Mouse (Mus musculus): ENCODE data around the gene Tubgcp2.

Tubgcp2 gene

DNA sequence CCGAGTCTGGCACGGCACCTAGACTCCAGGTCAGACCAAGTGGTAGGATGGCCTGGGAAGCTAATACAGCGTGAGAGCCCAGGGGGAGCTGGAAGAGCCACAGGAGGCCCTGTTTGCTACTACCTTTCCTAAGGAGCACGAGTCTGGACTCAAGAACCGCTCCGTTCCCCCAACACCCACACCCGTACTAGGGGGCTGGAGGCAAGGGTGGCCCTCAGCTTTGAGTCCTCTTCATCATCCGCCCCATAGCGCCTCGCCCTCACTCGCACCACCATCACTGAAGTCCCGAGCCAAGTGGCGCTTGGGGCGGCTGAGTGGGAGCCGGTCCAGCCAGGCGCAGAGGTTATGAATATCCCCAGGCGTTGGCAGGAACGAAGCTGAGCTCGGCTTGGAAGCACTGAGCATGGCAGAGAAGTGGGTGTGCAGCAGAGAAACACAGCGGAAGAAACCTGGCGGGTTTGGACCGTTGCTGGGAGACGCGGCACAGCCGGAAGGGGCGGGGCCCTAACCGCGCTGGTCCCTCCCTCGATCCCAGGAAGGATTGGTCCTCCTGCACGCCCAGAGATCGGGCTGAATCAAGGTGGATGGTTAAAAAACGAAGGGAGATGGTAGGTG is 58.1 kb downstream of the Tubgcp2 start, which contains the start of gene 6430531B16Rik:
Gene 6430531B16Rik (minus strand): TSS at position 478 of the 615 bp plus-strand sequence.
- DNase-seq: peak; percentile 77 to 82

DNA sequence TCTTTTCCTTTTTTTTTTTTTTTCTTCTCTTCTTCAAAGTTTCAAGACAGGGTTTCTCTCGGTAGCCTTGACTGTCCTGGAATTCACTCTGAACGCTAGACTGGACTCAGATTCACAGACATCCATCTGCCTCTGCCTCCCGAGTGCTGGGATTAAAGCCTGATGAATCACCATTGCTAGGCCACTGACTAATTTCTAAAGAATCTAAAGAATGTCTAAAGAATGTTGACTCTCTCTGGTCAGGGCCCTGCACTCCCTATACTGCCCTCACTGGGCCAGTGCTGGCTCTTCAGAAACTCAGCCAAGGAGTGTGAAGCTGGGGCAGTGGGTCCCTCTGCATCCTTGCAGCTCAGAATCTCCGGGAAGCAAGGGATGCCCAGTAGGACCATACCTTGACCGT is 61.0 kb downstream of the Tubgcp2 start:
- DNase-seq: no peak

DNA sequence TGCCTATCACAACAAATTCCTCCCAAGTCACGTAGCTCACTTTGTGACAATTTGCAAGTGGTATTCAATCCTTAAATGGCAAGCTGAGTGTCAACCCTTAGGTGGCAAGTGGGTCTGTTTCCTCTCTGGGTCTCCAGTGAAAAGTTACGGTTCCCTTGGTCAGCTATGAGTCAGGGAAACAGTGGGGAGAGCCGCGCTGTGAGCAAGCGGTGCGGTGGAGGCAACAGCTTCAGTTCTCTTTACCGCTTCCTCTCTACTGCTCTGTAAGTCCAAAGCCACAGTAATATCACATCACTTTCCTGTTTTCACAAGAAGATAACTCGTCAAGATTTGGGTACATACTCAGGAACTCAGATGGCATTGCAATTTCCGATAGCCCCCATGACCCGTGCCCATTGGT is 62.2 kb downstream of the Tubgcp2 start:
- no peak for DNase-seq

DNA sequence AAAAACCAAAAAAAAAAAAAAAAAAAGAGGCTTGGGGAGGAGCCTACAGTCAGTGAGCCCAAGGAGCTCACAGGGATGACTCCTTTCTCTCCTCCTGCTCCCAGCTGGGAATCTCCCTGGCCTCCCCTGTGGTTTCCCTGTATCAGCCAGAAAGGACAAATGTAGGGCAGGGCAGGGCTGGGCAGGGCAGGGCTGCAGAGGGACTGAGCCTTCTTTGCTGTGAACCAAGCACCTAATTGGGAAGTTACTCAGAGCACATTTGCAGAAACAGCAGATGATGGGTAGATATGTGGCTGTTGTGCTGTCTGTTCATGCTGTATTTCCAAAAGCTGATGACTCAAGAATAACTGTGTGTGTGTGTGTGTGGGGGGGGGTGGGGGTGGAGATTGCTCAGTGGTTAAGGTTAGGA is 63.5 kb downstream of the Tubgcp2 start:
- DNase-seq: no peak

DNA sequence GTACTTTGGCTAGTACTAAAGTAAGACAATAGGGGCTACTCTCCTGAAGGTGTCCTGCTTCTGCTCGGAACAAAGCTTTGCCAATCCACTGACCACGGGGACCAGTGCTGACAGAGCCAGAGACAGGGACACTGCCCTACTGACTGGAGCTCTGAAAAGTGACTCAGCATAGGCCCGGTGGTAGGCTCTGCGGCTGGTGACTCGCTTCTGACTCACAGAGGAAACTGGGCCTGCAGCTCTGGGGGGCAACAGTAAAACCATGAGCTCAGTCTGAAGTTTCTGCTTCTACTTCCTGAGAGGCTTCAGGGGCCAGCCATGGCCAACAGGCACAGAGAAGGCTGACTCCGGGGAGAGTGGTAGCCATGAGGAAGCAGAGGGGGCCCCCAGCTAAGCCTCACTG is 65.0 kb downstream of the Tubgcp2 start:
- no peak for DNase-seq

DNA sequence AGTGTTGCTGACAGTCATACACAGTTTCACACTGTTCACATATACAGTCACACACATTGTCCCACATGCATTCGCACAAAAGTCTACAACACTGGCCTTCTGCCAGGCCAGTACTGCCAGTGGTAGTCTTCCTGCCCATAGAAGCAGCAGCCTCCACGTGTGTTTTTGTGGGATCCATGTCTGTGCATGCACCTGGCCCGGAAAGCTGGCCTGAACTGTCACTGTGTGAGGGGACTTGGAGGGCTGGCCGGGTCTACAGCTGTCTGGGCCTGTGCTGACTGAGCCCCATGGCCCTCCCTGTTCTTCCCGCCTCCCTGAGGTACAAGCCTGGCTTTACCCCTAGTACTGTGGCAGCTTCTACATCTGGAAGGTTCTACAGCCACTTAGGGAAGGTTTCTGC is 65.5 kb downstream of the Tubgcp2 start:
- DNase-seq: no peak

DNA sequence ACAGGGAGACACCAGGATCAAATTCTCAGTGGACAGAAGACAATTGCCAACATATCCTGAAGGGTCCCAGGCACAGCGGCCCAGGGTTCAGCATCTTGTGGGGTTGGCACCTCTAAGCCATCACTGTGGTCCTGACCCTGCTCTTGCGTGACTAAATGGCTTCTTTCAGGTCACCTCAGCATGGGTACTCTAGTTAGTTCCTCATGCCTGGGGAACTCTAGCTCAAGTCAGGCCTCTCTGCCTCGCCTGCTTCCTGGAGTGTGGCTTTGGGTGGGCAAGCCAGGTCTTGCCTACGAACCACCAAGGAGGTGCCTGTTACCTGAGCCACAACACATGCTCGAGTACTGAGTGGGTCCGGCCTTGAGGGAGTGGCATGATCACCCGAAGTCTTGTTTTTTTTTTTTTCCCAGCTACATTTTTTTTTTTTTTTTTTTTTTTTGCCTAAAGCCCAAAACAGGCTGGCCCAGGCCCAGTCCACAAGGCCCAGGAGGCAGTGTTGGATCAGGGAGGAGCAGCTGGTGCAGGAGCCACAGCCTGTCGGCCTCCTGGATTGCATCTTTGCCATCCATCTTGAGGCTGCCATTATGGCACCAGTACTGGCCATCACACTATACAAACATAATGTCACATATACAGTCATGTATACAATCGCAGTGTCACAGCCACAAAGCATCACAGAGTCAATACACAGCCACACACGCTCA is 66.1 kb downstream of the Tubgcp2 start:
- DNase-seq: no peak

DNA sequence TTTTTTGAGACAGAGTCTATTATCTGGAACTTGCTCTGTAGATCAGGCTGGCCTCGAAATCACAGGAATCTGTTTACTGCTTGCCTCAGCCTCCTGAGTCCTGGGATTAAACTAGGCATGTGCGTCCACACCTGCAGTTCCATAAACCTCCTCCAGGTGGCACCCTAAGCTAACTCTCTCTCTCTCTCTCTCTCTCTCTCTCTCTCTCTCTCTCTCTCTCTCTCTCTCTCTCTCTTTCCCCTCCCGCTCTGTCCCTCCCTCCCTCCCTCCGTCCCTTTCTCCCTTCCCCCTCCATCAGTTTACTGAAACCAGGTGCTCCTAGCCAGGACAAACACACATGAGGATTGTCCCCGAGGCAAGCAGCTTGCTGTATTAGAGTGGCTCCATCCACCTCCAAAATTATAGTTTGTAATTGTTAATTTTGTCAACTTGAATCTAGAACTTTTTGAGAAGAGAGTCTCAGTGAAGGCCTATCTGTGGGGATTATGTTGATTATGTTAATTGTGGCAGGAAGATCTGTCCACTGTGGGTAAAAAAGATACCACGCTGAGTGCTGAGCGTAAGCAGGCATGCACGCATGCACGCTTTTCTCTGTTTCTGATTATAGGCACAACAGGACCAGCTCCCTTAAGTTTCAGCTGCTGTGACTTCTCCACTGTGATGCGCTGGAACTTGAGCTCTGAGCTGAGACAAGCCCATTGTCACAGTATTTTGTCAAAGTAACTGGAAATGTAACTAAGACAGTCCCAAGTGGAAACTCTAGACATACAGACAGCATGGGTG is 66.9 kb downstream of the Tubgcp2 start:
- DNase-seq: peak; percentile 59 to 87

DNA sequence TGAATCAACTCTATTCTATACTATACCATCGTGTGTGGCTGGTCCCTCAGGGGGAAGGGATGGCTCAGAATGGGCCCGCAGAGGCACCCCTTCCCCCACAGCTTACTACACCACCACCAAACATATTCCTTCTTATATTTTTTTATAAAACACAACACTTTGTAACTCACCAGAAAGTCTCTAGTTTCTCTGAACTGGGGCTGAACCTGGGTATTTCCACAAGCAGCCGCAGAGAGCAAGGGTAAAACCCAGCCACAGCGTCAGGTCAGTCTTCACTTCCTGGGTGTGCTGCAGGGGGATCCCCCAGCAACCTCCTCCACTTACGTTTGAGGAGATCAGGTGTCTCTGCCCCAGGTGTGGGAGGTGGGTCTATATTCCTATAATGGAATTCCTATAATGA is 68.0 kb downstream of the Tubgcp2 start:
- no peak for DNase-seq

DNA sequence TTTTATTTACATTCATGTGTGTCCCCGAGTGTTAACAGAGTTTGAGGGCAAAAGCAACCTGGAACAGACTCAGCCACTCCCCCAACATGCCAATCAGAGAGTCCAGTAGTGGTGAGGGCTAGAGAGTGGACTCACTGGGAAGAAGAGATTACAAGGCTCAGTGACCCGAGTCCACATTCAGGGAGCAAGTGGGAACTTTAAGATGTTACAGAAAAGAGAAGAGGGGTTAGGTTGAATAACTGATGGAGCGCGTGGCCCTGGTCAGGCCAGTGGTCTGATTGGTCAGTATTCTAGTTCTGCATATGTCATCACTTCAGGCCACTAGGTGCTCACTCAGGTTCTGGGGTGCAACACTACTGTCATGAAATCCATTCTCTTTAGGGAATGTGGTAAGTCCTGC is 69.3 kb downstream of the Tubgcp2 start:
- no peak for DNase-seq

DNA sequence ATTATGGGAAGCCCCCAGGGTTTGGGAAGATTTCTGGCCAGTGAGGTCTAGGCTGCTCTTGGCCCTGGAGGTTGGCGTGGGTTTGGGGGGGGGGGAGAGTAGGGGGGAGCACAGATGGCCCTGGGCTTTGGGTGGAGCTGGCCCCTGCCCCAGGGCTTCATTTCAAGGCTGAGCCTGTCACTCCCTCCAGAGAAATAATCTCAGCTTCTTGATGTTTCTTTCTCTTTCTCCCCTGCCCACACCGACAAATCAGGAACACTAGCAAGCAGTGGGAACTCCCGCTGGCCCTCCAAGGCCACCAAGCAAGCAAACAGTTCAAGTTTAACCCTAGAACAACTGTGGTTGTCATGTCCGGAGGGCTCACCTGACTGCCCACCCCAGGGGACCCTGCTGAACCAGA is 72.7 kb downstream of the Tubgcp2 start:
- no peak for DNase-seq

DNA sequence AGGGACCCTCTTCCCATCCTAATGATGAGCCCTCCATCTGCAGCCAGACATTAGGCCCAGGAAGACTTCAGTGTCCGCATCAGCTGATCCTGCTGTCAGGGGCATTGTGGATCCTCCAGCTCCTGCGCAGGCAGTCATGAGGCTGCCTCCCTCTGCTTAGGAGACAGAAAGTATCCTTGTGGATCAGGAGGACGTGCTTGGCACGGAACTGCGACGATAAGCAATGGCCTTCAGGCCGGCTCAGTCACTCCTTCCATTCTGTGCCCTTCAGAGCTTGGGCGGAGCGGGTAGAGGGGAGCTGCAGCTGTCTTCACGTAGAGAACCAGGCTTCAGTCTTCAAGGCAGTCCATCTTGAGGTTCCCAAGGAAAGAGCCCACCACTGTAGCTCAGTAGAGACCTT is 75.3 kb downstream of the Tubgcp2 start:
- DNase-seq: no peak

DNA sequence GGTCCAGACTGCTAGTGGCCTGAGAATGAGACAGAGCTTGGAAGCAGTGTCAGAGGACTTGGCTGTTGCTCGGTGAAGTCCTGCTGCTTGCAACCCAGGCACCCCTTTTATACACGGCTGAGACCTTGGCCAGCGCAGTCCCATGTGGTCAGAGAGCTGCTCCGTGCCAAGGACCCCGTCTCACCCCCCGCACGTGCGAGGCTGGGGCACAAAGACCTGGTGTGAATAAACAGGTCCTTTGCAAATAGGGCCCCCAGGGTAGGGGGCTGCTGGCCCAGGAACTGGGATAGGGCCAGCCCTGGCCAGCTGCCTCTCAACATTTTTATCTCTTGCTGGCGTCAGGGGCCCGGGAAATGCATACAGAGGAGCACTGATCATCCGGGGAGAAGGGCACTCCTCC is 78.5 kb downstream of the Tubgcp2 start:
- DNase-seq: no peak

DNA sequence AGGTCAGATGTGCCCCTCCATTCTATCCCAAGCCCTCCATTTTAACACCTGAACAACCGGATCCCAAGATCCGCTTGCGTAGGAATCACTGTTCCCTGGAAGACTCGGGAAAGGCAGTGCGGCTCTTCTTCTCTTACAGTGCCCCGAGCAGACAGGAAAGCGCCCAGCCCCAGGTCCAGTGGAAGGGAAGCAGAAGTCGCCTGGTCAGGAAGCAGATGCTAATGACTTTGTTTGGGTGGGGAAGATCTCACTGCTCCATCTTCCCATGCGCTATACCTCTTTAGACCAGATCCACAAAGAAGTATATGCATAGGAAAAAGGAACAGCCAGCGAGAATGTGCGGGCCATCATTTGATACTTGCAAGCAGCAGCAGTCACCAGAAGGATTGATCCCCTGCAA is 79.0 kb downstream of the Tubgcp2 start:
- DNase-seq: no peak

DNA sequence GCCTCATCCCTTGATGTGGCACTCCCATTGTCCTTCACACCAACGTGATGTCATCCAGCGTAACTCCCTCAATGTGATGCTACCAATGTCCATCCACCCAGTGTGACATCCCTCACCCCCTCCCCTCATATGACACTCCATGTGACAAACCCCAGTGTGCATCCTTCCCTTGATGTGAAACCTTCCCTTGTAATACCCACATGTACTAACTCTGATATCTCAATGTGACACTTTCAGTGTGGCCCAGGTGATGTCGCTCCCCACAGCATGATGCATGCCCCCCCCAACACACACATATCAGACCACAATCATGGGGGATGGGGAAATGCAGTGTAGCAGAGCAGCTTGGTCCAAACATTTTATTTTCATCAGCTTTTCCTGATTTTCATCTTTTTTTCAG is 79.8 kb downstream of the Tubgcp2 start:
- no peak for DNase-seq

DNA sequence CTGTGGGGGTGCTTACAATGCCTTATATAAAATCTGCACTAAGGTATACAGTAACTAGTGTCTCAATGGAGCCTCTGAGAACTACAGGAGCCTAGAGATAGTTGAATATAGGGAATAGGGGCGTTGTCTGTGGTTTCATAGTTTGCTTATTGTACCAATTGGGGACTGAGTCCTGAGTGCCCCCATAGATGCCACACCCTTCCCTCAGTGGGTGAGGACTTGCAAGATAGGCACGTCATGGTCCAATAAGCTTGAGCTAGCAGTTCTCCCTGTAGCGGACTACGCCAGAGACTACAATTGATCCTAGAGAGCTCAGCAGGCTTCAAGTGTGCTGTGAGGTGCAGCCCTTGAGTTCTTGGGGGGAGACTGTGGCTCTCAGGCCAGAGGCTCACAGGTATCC is 81.0 kb downstream of the Tubgcp2 start:
- no peak for DNase-seq

DNA sequence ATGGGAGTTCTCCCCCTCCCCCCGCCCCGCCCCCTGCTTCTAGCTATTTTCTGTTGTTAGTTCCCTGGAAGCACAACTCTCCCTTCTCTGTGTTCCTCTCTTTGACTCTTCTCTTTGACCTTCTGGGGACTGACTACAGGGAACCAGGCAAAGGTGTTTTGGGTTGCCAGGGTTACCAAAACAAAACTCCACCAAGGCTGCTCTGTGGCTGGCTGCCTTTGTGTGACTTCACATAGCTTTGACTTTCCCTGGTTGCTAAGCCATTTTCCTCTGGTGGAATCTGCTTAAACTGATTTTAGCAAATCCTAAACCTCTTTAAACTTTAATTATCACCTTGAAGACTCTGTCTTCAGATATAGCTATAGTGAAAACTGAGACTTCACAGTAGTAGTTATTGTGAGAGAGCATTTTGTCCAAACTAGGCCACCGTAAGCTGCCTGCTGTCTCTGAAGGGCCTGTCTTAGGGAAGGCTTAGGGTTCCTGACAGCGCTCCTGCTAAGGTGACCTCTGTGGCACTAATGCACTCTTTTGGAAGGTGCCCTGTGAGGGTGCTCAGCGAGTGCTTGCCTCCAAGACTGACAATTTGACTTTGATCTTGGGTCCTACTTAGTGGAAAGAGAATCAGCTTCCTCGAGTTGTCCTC is 84.4 kb downstream of the Tubgcp2 start:
- no peak for DNase-seq

DNA sequence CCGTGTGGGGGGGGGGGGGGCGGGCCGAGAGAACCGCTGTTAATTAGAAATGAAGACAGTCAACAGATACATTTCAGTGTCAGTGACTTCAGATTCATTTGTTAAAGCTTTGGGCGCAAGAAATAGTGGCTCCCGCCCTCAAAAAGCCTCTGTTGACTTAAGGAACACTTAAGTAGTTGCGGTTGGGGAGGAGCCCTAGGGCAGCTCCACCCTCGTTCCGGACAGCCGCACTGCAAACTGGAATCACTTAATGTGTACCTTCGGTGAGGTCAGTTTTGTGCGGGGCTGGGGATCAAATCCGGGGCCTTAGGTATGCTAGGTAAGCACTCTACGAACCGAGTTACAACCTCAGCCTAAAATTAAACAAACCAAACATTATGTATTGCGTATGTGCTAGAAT is 85.4 kb downstream of the Tubgcp2 start:
- peak in 1 of 2 experiments; percentile 25 for DNase-seq

DNA sequence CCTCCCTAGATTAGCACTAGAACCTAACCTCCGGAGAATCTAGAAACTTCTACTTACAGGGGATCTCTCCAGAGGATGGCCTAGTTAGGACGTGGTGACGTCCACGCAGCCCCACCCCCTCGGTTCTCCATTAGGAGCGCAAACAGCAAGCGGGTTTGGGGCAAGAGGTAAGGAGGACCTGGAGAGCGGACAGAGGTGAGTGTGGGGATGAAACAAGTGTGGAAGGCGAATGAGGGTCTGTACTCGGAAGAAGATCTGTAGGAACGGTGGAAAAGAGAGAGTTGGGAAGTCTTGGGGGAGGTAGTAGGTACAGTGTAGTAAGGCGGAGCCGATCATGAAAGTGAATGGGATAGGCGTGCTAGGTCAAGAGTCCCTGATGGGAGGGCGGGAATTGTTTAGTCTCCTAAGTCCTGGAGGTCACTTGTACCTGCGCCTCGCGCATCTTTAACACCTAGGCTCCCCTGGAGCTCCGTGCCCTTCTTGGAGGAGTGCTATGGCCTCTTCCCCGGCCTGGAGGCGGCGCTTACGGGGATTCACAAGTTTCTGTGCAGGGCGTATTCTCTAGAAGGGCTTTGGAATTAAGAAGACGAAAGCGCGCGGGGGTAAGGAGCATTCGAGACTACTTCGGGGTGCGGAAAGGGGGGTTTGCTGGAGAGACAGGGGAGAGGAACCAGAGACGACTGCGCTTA is 86.0 kb downstream of the Tubgcp2 start:
- DNase-seq: peak in 1 of 2 experiments; percentile 19

DNA sequence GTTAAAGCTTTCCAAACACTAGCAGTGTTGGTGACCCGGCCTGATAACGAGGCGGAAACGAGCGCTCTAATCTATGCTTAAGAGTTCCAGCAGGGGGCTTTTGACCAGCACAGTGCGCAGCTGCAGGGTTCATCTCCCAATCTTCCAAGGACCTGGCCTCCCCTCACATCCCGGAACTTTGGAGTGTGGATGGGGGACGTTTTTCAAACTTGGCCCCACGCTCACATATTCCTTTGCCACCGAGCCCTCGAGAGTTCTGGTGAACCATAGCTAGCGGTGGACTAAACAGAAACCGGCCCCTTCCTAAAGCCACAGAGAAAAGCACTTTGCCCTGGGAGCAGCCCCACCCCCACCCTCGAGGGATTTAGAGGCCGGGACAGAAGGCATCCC is 86.6 kb downstream of the Tubgcp2 start:
- DNase-seq: peak in 1 of 2 experiments; percentile 12

DNA sequence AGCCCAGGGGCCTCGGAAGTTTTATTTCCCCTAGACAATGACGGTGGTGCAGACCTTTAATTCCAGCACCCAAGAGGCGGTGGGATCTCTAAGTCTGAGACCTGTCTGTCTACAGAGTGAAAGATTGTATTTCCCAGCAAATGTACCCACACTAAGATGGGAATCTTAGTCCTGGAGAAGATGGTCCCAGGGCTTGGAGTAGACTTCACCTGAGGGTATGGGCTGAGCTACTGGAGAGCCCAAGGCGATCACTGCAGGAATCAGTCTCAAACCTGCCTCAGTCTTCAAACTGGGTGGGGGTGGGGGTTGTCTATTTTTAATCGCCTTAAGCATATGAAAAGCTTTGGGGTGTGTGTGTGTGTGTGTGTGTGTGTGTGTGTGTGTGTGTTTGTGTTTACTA is 90.4 kb downstream of the Tubgcp2 start:
- DNase-seq: no peak
